Mouse (Mus musculus) lung, embryonic 14.5 days (tissue): Measurements from ENCODE around the gene Usp6nl. TPM values are rescaled to one million over a fixed set of nuclear protein-coding genes. Genes with fewer than 3 reads are reported as not detected.
A peak's percentile ranks its signal among the peaks of the same experiment; 100 is the strongest.

Source experiments
- ATAC-seq: fragments of 200-750 bp; cut with Nextera tagmentation; 2 replicates; pipeline ENCODE4 v1.8.0; 2017; ENCODE audit warnings: mild to moderate bottlenecking, moderate TSS enrichment, moderate library complexity; ENCODE audit not compliant: insufficient read depth
- DNase-seq: peaks from one replicate; pipeline ENCODE4 v3.0.0-alpha.2; 2015
- H3K27ac ChIP-seq: fragments of 300-500 bp; sonication (generic); 2 replicates; pipeline ENCODE4 v1.5.1; 2014; ENCODE audit warnings: low read depth, mild to moderate bottlenecking, moderate library complexity
- H3K27me3 ChIP-seq: fragments of 300-500 bp; sonication (generic); 2 replicates; pipeline ENCODE4 v1.6.1; 2014; ENCODE audit warnings: low read length, control low read depth; ENCODE audit not compliant: insufficient read depth
- H3K36me3 ChIP-seq: fragments of 300-500 bp; sonication (generic); 2 replicates; pipeline ENCODE4 v1.6.1; 2014; ENCODE audit warnings: control low read depth; ENCODE audit not compliant: insufficient read depth
- H3K4me1 ChIP-seq: fragments of 300-500 bp; sonication (generic); 2 replicates; pipeline ENCODE4 v1.6.1; 2014; ENCODE audit warnings: antibody characterized with exemption, control low read depth; ENCODE audit not compliant: insufficient read depth
- H3K4me2 ChIP-seq: fragments of 300-500 bp; sonication (generic); 2 replicates; pipeline ENCODE4 v1.6.1; 2014; ENCODE audit warnings: mild to moderate bottlenecking
- H3K4me3 ChIP-seq: fragments of 300-500 bp; sonication (generic); 2 replicates; pipeline ENCODE4 v1.5.1; 2014; ENCODE audit warnings: low read depth, low read length
- H3K9ac ChIP-seq: fragments of 300-500 bp; sonication (generic); 2 replicates; pipeline ENCODE4 v1.6.1; 2014
- H3K9me3 ChIP-seq: fragments of 300-500 bp; sonication (generic); 2 replicates; pipeline ENCODE4 v1.6.1; 2016; ENCODE audit warnings: low read depth, low read length, control low read depth
- CTCF ChIP-seq: IDR thresholded peaks from 2 replicates; pipeline ENCODE4 v1.5.1; 2016; ENCODE audit warnings: antibody characterized with exemption, low read depth
- WGBS: fragments of 180-500 bp; shearing (Covaris S2); extraction: QIAGEN DNeasy Blood & Tissue Kit; methylation state at CpG from one replicate; pipeline ENCODE4 v1.1.7; 2014; 5-methylcytosine and 5-hydroxymethylcytosine counted together
- polyA plus RNA-seq: library from polyadenylated mRNA; unstranded; fragments of >200 nt; fragmentation: Nextera tagmentation; extraction: Ambion mirVana; gene quantifications from 2 replicates; pipeline ENCODE4 v1.2.1, GENCODE M21; 2014

Gene Usp6nl
- polyA plus RNA-seq, 1 experiment from 2014 or later = 16.7 TPM

DNA sequence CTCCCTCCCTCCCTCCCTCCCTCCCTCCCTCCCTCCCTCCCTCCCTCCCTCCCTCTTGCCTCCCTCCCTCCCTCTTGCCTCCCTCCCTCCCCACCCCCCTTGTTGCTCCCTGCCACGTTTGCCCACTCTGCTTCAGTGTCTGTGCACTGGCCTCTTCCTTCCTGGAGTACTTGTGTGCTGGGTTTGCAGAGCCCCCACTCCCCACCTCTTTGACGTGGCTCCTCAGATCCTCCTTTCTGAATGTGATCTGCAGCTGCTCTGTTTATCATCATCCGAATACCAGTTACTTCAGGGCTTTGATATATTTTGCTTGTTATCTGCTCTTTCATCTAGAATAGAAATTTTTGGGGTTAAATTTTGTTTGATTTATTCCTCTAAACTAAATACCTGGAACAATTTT lies 68.8 kb downstream of the Usp6nl start:
- H3K9me3 ChIP-seq = no peaks in the 10 kb centered on the region
- H3K27ac ChIP-seq = no peak overlapping the region
- H3K27me3 ChIP-seq = no peaks in the 10 kb centered on the region
- peaks cover 2% of the 10 kb centered on the region; the same call in 1 of the 2 replicates for H3K4me1 ChIP-seq
- H3K4me2 ChIP-seq = no peak overlapping the region
- ATAC-seq (no peak), DNase-seq (no peak)
- no peak overlapping the region for H3K9ac ChIP-seq
- WGBS = 34% methylated on average over 2 of the region's 3 CpGs
- no peak for TF ChIP-seq CTCF
- H3K36me3 ChIP-seq = 0 out of 2 replicates have a peak, but pooled peaks cover 4% of the 10 kb centered on the region
- H3K4me3 ChIP-seq = no peak overlapping the region

GRCm38 (mm10) chr2:6391940-6392339 lies 69.5 kb downstream of the Usp6nl start:
- H3K4me3 ChIP-seq = no peak overlapping the region
- H3K9ac ChIP-seq = no peak overlapping the region
- 0 out of 2 replicates have a peak, but pooled peaks cover 4% of the 10 kb centered on the region for H3K36me3 ChIP-seq
- no peaks in the 10 kb centered on the region for H3K9me3 ChIP-seq
- H3K4me2 ChIP-seq = no peak overlapping the region
- WGBS = 67% methylated on average over 6 of the region's 6 CpGs
- no peaks in the 10 kb centered on the region for H3K27me3 ChIP-seq
- TF ChIP-seq CTCF = no peak
- DNase-seq (no peak), ATAC-seq (no peak)
- H3K4me1 ChIP-seq = peaks cover 6% of the 10 kb centered on the region; the same call in 1 of the 2 replicates
- H3K27ac ChIP-seq = peak overlapping the region; percentile 33; the same call in 1 of the 2 replicates

GRCm38 (mm10) chr2:6395851-6396625 lies 73.6 kb downstream of the Usp6nl start:
- DNase-seq = no peak
- H3K4me1 ChIP-seq = peaks cover 9% of the 10 kb centered on the region; the same call in 1 of the 2 replicates
- no peaks in the 10 kb centered on the region for H3K27me3 ChIP-seq
- peak overlapping the region; percentile 55; the same call in 1 of the 2 replicates for H3K27ac ChIP-seq
- no peak overlapping the region for H3K4me3 ChIP-seq
- no peak overlapping the region for H3K4me2 ChIP-seq
- ATAC-seq = peak; percentile 55; the same call in 1 of the 2 replicates
- no peak overlapping the region for H3K9ac ChIP-seq
- 0 out of 2 replicates have a peak, but pooled peaks cover 4% of the 10 kb centered on the region for H3K36me3 ChIP-seq
- no peaks in the 10 kb centered on the region for H3K9me3 ChIP-seq
- TF ChIP-seq CTCF = no peak
- 60% methylated on average over 7 of the region's 7 CpGs for whole genome bisulfite sequencing

GRCm38 (mm10) chr2:6396626-6397146 lies 74.2 kb downstream of the Usp6nl start:
- H3K27me3 ChIP-seq = no peaks in the 10 kb centered on the region
- no peak overlapping the region for H3K4me3 ChIP-seq
- peak overlapping the region; percentile 55; the same call in 1 of the 2 replicates for H3K27ac ChIP-seq
- 0 out of 2 replicates have a peak, but pooled peaks cover 4% of the 10 kb centered on the region for H3K36me3 ChIP-seq
- H3K4me1 ChIP-seq = peaks cover 9% of the 10 kb centered on the region; the same call in 1 of the 2 replicates
- H3K9me3 ChIP-seq = no peaks in the 10 kb centered on the region
- no peak overlapping the region for H3K9ac ChIP-seq
- no peak overlapping the region for H3K4me2 ChIP-seq
- peak; percentile 23 for DNase-seq
- WGBS = 48% methylated on average over 1 of the region's 1 CpGs
- 0 out of 2 replicates have a peak, but pooled peaks have one; percentile 47 for ATAC-seq
- no peak for TF ChIP-seq CTCF

DNA sequence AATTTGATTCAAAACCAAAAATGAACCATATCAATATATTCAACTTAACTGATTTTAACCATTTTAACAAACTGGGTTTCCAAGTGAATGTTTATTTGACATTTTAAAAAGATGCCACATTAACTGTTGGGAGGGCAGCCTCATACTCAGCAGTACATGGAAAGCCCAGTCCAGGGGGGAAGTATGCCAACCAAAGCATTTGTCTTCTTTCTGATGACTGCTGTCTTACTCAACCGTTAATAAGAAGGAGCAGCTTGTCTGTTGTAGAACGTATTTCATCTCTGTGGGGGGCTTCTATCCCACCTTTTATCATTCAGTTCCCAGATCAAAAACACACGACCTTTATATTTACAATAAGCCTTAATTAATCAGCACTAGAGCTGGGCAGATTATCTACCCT lies 74.7 kb downstream of the Usp6nl start:
- Histone ChIP-seq H3K27me3 (no peaks in the 10 kb centered on the region), H3K36me3 (0 out of 2 replicates have a peak, but pooled peaks cover 3% of the 10 kb centered on the region), H3K4me2 (no peak overlapping the region), H3K4me3 (no peak overlapping the region), H3K27ac (no peak overlapping the region), H3K4me1 (peaks cover 9% of the 10 kb centered on the region; the same call in 1 of the 2 replicates), H3K9me3 (no peaks in the 10 kb centered on the region), H3K9ac (no peak overlapping the region)
- TF ChIP-seq CTCF = no peak
- 47% methylated on average over 3 of the region's 3 CpGs for WGBS
- ATAC-seq = no peak
- no peak for DNase-seq

- DNase-seq = no peak
- no peak overlapping the region for H3K27ac ChIP-seq
- 51% methylated on average over 6 of the region's 6 CpGs for WGBS
- H3K4me1 ChIP-seq = peaks cover 9% of the 10 kb centered on the region; the same call in 1 of the 2 replicates
- no peak overlapping the region for H3K9ac ChIP-seq
- no peaks in the 10 kb centered on the region for H3K36me3 ChIP-seq
- H3K9me3 ChIP-seq = no peaks in the 10 kb centered on the region
- TF ChIP-seq CTCF = no peak
- H3K4me2 ChIP-seq = no peak overlapping the region
- H3K27me3 ChIP-seq = no peaks in the 10 kb centered on the region
- no peak for ATAC-seq
- H3K4me3 ChIP-seq = no peak overlapping the region
Observed at GRCm38 (mm10) chr2:6398826-6399225, 76.4 kb downstream of the Usp6nl start.

DNA sequence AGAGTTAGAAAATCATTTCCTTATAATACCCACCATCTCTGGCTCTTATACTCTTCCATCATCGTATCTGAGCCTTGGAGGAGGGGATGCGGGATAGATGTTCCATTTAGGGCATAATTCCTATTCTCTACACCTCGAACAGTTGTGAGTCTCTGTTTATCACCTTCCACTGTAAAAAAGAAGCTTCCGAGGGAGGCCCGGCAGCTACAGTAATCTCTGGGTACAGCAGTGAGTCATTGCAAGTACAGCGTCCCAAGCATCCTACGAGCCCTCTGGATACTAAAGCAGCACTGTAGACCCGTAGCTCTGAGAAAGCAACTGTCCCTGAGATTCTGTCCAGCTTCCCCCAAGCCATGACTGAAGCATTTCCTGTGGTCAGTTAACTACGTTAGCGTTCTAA lies 78.6 kb downstream of the Usp6nl start:
- Histone ChIP-seq H3K27ac (no peak overlapping the region), H3K9me3 (no peaks in the 10 kb centered on the region), H3K4me2 (no peak overlapping the region), H3K9ac (no peak overlapping the region), H3K27me3 (no peaks in the 10 kb centered on the region), H3K36me3 (no peaks in the 10 kb centered on the region), H3K4me1 (peaks cover 9% of the 10 kb centered on the region; the same call in 1 of the 2 replicates), H3K4me3 (no peak overlapping the region)
- WGBS = 82% methylated on average over 10 of the region's 10 CpGs
- ATAC-seq = no peak
- no peak for TF ChIP-seq CTCF
- no peak for DNase-seq
